11 mouse cellular contexts compared by ENCODE assay signal in genomic region chr2:72145281-72145875, GRCm38 (mm10).
DNase-seq lines count a peak whose midpoint lies in the region; ATAC-seq and TF ChIP-seq lines count a peak whose summit lies in the region.
"Had no signal": no experiment of that assay in that cellular context is flagged by ENCODE, and none has a peak within 500 bp of the region (broad histone marks: within the 10 kb centered on the region; RNA-seq: fewer than 3 reads in every experiment).

No protein-coding gene starts in this region.

- no peak for TF ChIP-seq POLR2A in spleen, adult 2 months (IDR thresholded peaks at IDR 0.05; ENCODE audit: low read depth, low read length)

- no peak for ATAC-seq in heart, embryonic 13.5 days (ENCODE audit: extremely low read depth, insufficient number of reproducible peaks, low FRiP score, low TSS enrichment)
- no peak for ATAC-seq in forebrain, embryonic 12.5 days (ENCODE audit: low FRiP score)
- no peak for ATAC-seq in midbrain, embryonic 16.5 days

- H3K36me3 ChIP-seq in heart, embryonic 13.5 days: no peaks in the 10 kb centered on the region
- H3K36me3 ChIP-seq in spleen, adult 2 months (ENCODE audit: control insufficient read depth, insufficient read depth, low read length): no peaks in the 10 kb centered on the region
- H3K36me3 ChIP-seq in splenic B cell, adult 2 months (ENCODE audit: control insufficient read depth, insufficient read depth, low read length, poor library complexity, severe bottlenecking): no peaks in the 10 kb centered on the region
- H3K36me3 ChIP-seq in forebrain, embryonic 10.5 days (replicated peaks): no peaks in the 10 kb centered on the region
- H3K36me3 ChIP-seq in forebrain, embryonic 12.5 days (replicated peaks): no peaks in the 10 kb centered on the region
- H3K36me3 ChIP-seq in midbrain, embryonic 16.5 days (ENCODE audit: control insufficient read depth, insufficient read depth, low read length): no peaks in the 10 kb centered on the region

- intact Hi-C loops in heart, postnatal 10 days (cut with DNase I): no loop called here

- H3K4me2 ChIP-seq in heart, embryonic 13.5 days: no peak overlapping the region
- H3K4me2 ChIP-seq in forebrain, embryonic 12.5 days: no peak overlapping the region
- H3K4me2 ChIP-seq in midbrain, embryonic 16.5 days (ENCODE audit: low read length): no peak overlapping the region

- peaks cover 26% of the 10 kb centered on the region for H3K4me1 ChIP-seq in heart, embryonic 13.5 days
- H3K4me1 ChIP-seq in spleen, adult 2 months (ENCODE audit: control insufficient read depth, insufficient read depth, insufficient read length): peaks cover 16% of the 10 kb centered on the region; the same call in 1 of the 2 replicates
- H3K4me1 ChIP-seq in forebrain, embryonic 10.5 days: peaks cover 18% of the 10 kb centered on the region
- no peaks in the 10 kb centered on the region for H3K4me1 ChIP-seq in forebrain, embryonic 12.5 days
- H3K4me1 ChIP-seq in midbrain, embryonic 16.5 days (ENCODE audit: control insufficient read depth, insufficient read depth, low read length): peaks cover 3% of the 10 kb centered on the region; the same call in 1 of the 2 replicates

- TF ChIP-seq CTCF in spleen, adult 2 months (IDR thresholded peaks at IDR 0.05; ENCODE audit: extremely low read depth, insufficient read depth, insufficient read length, insufficient replicate concordance): no peak

- H3K9me3 ChIP-seq in heart, embryonic 13.5 days: no peaks in the 10 kb centered on the region
- H3K9me3 ChIP-seq in forebrain, embryonic 10.5 days: no peaks in the 10 kb centered on the region
- H3K9me3 ChIP-seq in forebrain, embryonic 12.5 days: no peaks in the 10 kb centered on the region
- H3K9me3 ChIP-seq in midbrain, embryonic 16.5 days (replicated peaks; ENCODE audit: control insufficient read depth, low read length, poor library complexity, severe bottlenecking): no peaks in the 10 kb centered on the region

- 77% methylated on average over 11 of the region's 11 CpGs for WGBS in heart, embryonic 13.5 days
- WGBS in spleen, adult 2 months: 58% methylated on average over 11 of the region's 11 CpGs
- 92% methylated on average over 11 of the region's 11 CpGs for WGBS in forebrain, embryonic 10.5 days
- WGBS in forebrain, embryonic 12.5 days: 95% methylated on average over 11 of the region's 11 CpGs
- WGBS in midbrain, embryonic 16.5 days: 88% methylated on average over 11 of the region's 11 CpGs

- no peaks in the 10 kb centered on the region for H3K27me3 ChIP-seq in heart, embryonic 13.5 days (replicated peaks)
- H3K27me3 ChIP-seq in spleen, adult 2 months (ENCODE audit: control insufficient read depth, insufficient read depth, low read length): no peaks in the 10 kb centered on the region
- H3K27me3 ChIP-seq in splenic B cell, adult 2 months (ENCODE audit: control insufficient read depth, insufficient read depth, low read length, poor library complexity, severe bottlenecking): no peaks in the 10 kb centered on the region
- H3K27me3 ChIP-seq in forebrain, embryonic 10.5 days (ENCODE audit: poor library complexity, severe bottlenecking): no peaks in the 10 kb centered on the region
- no peaks in the 10 kb centered on the region for H3K27me3 ChIP-seq in forebrain, embryonic 12.5 days
- H3K27me3 ChIP-seq in midbrain, embryonic 16.5 days (ENCODE audit: control insufficient read depth, insufficient read depth, low read depth, low read length): no peaks in the 10 kb centered on the region

- H3K9ac ChIP-seq in heart, embryonic 13.5 days: peak overlapping the region; percentile 24
- H3K9ac ChIP-seq in forebrain, embryonic 12.5 days: no peak overlapping the region
- no peak overlapping the region for H3K9ac ChIP-seq in midbrain, embryonic 16.5 days (ENCODE audit: low read depth, low read length)

- no peak overlapping the region for H3K27ac ChIP-seq in heart, embryonic 13.5 days (replicated peaks)
- H3K27ac ChIP-seq in spleen, adult 2 months (ENCODE audit: insufficient read depth, low read length): peak overlapping the region; percentile 85
- H3K27ac ChIP-seq in forebrain, embryonic 10.5 days: no peak overlapping the region
- H3K27ac ChIP-seq in forebrain, embryonic 12.5 days: no peak overlapping the region
- no peak overlapping the region for H3K27ac ChIP-seq in midbrain, embryonic 16.5 days (ENCODE audit: low read length)
- H3K27ac ChIP-seq: macrophage had no signal

- H3K4me3 ChIP-seq in heart, embryonic 13.5 days: no peak overlapping the region
- H3K4me3 ChIP-seq in spleen, adult 2 months (ENCODE audit: extremely low read depth, insufficient read depth, insufficient read length): peak overlapping the region; percentile 47; the same call in 1 of the 2 replicates
- H3K4me3 ChIP-seq in forebrain, embryonic 10.5 days: no peak overlapping the region
- H3K4me3 ChIP-seq in forebrain, embryonic 12.5 days (replicated peaks): no peak overlapping the region
- H3K4me3 ChIP-seq in midbrain, embryonic 16.5 days (ENCODE audit: low read depth, low read length): no peak overlapping the region
- H3K4me3 ChIP-seq: myocyte had no signal

- DNase-seq in heart, postnatal 10 days: no peak
- no peak for DNase-seq in spleen, adult 2 months (ENCODE audit: low read depth in 1 of 2, low spot score in 2 of 2)
- DNase-seq in spleen, postnatal 4 days (ENCODE audit: low spot score in 2 of 2): no peak
- DNase-seq in splenic B cell, adult 2 months (ENCODE audit: low read depth, low spot score): peak; percentile 11
- DNase-seq in forebrain, embryonic 10.5 days (ENCODE audit: extremely low spot score, low spot score): no peak
- DNase-seq: kidney, postnatal 14 days had no signal
